Mouse (Mus musculus): ENCODE measurements around the gene Atf6b. TPM values are rescaled to one million over a fixed set of nuclear protein-coding genes. Genes with fewer than 3 reads are reported as not detected.

Gene Atf6b
- polyA plus RNA-seq, 1 experiment from 2014 or later = 88.4 TPM

- peak; percentile 41 for ATAC-seq
- ChIA-PET CTCF (interaction anchor here (0.6 to 1.9 kb wide), 7 partner anchors 9 to 67 kb away, joined by 3 to 6 read pairs (median 4); partner anchors contain the start of genes Ppt2 and Prrt1), POLR2A (interaction anchor here (1.0 kb wide), 1 partner anchor 42 kb away, joined by 3 read pairs; no protein-coding TSS in a partner anchor)
- peak; percentile 86 for DNase-seq (ENCODE audit: low read depth, low spot score)
- no peaks in the 10 kb centered on the region for H3K27me3 ChIP-seq
- no peak for TF ChIP-seq CTCF (IDR thresholded peaks at IDR 0.05)
- in situ Hi-C loops (cut with MboI; ENCODE audit: low pct_unique_long_range_greater_than_20kb) = loop anchor here (25.0 kb wide), 1 partner anchor 493 kb away; the partner anchor contains the start of genes Apom, Bag6 and D17H6S53E
These were observed 2.3 kb upstream of the Atf6b start, which contains the start of gene Fkbpl for GRCm38 (mm10) chr17:34644608-34645007. Gene Fkbpl, plus strand, starts transcription at chr17:34644764.

GRCm38 (mm10) chr17:34645256-34645829 is 1.6 kb upstream of the Atf6b start:
- no peak for TF ChIP-seq CTCF (IDR thresholded peaks at IDR 0.05)
- CTCF ChIA-PET = interaction anchor here (1.1 to 1.7 kb wide), 4 partner anchors 10 to 67 kb away, joined by 3 to 4 read pairs (median 4); partner anchors contain the start of genes Ppt2 and Prrt1
- ATAC-seq (no peak), DNase-seq (ENCODE audit: low read depth, low spot score) (no peak)
- POLR2A ChIA-PET = interaction anchor here (1.0 kb wide), 1 partner anchor 43 kb away, joined by 3 read pairs; no protein-coding TSS in a partner anchor
- in situ Hi-C loops (cut with MboI; ENCODE audit: low pct_unique_long_range_greater_than_20kb) = loop anchor here (25.0 kb wide), 1 partner anchor 492 kb away; the partner anchor contains the start of genes Apom, Bag6 and D17H6S53E
- H3K27me3 ChIP-seq = no peaks in the 10 kb centered on the region

DNA sequence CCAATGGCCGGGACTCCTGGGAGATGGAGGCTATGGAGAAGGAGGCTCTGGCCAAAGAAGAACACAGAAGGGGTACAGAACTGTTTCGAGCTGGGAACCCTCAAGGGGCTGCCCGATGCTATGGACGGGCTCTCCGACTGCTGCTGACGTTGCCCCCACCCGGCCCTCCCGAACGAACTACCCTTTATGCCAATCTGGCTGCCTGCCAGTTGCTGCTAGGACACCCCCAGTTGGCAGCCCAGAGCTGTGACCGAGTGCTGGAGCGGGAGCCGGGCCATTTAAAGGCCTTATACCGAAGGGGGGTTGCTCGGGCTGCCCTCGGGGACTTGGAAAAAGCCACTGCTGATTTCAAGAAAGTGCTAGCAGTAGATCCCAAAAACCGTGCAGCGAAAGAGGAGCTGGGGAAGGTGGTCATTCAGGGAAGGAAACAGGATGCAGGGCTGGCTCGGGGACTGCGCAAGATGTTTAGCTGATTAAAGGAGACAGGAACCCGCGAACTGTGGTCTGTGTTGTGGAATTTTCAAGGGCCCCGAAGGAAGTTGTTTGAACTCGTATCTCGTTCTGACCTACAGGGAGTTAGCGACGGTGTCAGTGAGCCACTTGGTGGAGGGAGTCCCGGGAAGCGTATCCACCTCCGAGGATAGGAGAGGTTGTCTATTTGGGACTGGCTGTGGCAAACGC is 975 bp upstream of the Atf6b start:
- no peak for ATAC-seq
- ChIA-PET CTCF (no interaction called here), POLR2A (no interaction called here)
- TF ChIP-seq CTCF (IDR thresholded peaks at IDR 0.05) = no peak
- in situ Hi-C loops (cut with MboI; ENCODE audit: low pct_unique_long_range_greater_than_20kb) = loop anchor here (25.0 kb wide), 1 partner anchor 491 kb away; the partner anchor contains the start of genes Apom, Bag6 and D17H6S53E
- no peak for DNase-seq (ENCODE audit: low read depth, low spot score)
- H3K27me3 ChIP-seq = no peaks in the 10 kb centered on the region

- no peak for TF ChIP-seq CTCF (IDR thresholded peaks at IDR 0.05)
- CTCF ChIA-PET = interaction anchor here (1.3 kb wide), 1 partner anchor 29 kb away, joined by 4 read pairs; no protein-coding TSS in a partner anchor
- DNase-seq (ENCODE audit: low read depth, low spot score) (no peak), ATAC-seq (no peak)
- in situ Hi-C loops (cut with MboI; ENCODE audit: low pct_unique_long_range_greater_than_20kb) = loop anchor here (25.0 kb wide), 1 partner anchor 489 kb away; the partner anchor contains the start of genes Apom, Bag6 and D17H6S53E
- POLR2A ChIA-PET = no interaction called here
- no peaks in the 10 kb centered on the region for H3K27me3 ChIP-seq
These were observed 1.4 kb downstream of the Atf6b start for GRCm38 (mm10) chr17:34648141-34648890.

DNA sequence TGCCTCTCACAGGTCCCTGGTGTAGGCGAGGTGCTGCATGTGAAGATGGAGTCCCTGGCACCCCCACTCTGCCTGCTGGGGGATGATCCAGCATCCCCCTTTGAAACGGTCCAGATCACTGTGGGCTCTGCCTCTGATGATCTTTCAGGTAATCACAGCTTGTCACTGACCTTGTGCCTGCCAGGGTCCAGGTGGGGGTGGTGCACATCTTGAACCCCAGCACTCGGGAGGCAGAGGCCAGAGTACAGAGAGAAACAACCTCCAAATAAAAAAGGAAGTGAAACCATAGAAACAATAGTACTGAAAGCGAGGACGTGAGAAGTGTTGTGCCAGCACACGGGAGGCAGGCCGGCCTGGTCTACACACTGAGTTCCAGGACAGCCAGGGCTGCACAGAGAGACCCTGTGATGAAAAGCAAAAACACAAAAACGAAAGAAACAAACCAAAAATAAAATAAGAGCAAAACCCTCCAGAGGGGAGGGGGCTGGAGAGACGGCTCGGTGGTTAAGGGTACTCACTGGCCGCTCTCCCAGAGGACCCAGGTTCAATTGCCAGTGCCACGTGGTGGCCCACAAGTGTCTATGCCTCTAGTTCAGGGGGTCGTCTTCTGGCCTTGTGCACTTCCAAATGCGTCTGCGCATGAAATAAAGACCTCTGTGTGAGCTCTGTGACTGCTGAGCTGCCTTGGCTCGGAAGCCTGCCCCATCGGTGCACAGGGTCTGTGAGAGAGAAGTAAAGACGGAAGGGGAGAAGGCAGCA is 2.3 kb downstream of the Atf6b start:
- TF ChIP-seq CTCF (IDR thresholded peaks at IDR 0.05) = no peak
- H3K27me3 ChIP-seq = no peaks in the 10 kb centered on the region
- ATAC-seq = no peak
- no peak for DNase-seq (ENCODE audit: low read depth, low spot score)
- in situ Hi-C loops (cut with MboI; ENCODE audit: low pct_unique_long_range_greater_than_20kb) = loop anchor here (25.0 kb wide), 1 partner anchor 488 kb away; the partner anchor contains the start of genes Apom, Bag6 and D17H6S53E
- POLR2A ChIA-PET = interaction anchor here (0.8 kb wide), 1 partner anchor 31 kb away, joined by 3 read pairs; no protein-coding TSS in a partner anchor
- CTCF ChIA-PET = interaction anchor here (1.1 kb wide), 1 partner anchor 8 kb away, joined by 3 read pairs; no protein-coding TSS in a partner anchor

GRCm38 (mm10) chr17:34650781-34651180 is 3.8 kb downstream of the Atf6b start:
- ATAC-seq (no peak), DNase-seq (ENCODE audit: low read depth, low spot score) (no peak)
- POLR2A ChIA-PET = interaction anchor here (1.2 to 1.4 kb wide), 3 partner anchors 24 to 45 kb away, joined by 3 to 7 read pairs (median 3); no protein-coding TSS in a partner anchor
- in situ Hi-C loops (cut with MboI; ENCODE audit: low pct_unique_long_range_greater_than_20kb) = no loop called here
- TF ChIP-seq CTCF (IDR thresholded peaks at IDR 0.05) = no peak
- H3K27me3 ChIP-seq = no peaks in the 10 kb centered on the region
- CTCF ChIA-PET = interaction anchor here (2.3 kb wide), 1 partner anchor 32 kb away, joined by 7 read pairs; no protein-coding TSS in a partner anchor

DNA sequence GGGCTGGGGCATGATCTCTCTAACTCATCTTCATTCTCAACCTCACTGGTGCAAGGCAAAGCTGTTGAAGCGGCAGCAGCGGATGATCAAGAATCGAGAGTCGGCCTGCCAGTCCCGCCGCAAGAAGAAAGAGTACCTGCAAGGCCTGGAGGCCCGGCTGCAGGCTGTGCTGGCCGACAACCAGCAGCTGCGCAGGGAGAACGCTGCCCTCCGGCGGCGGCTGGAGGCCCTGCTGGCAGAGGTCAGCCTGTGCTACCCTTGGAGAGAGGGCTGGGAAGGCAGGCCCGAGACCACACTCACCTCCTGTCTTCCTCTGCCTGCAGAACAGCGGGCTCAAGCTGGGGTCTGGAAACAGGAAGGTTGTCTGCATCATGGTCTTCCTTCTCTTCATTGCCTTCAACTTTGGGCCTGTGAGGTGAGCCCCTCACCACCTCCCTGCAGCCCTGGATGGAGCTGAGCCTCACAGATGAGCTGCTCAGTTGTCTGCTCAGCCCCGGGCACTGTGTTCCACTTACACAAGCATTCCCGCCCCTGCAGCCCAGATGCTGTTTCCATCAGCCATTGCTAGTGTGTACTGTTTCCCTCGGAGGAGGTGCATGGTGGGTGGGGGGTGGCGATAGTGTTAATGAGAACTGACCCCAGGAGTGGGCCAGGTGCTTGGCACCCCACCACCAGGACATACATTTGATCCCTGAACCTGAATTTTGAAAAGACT is 4.7 kb downstream of the Atf6b start:
- no peak for TF ChIP-seq CTCF (IDR thresholded peaks at IDR 0.05)
- POLR2A ChIA-PET = interaction anchor here (1.2 to 1.4 kb wide), 2 partner anchors 25 to 46 kb away, joined by 3 to 7 read pairs; no protein-coding TSS in a partner anchor
- ATAC-seq (no peak), DNase-seq (ENCODE audit: low read depth, low spot score) (no peak)
- in situ Hi-C loops (cut with MboI; ENCODE audit: low pct_unique_long_range_greater_than_20kb) = no loop called here
- H3K27me3 ChIP-seq = no peaks in the 10 kb centered on the region
- CTCF ChIA-PET = interaction anchor here (2.3 kb wide), 1 partner anchor 33 kb away, joined by 7 read pairs; no protein-coding TSS in a partner anchor

GRCm38 (mm10) chr17:34652546-34652945 is 5.6 kb downstream of the Atf6b start:
- no peaks in the 10 kb centered on the region for H3K27me3 ChIP-seq
- DNase-seq (ENCODE audit: low read depth, low spot score) (no peak), ATAC-seq (no peak)
- in situ Hi-C loops (cut with MboI; ENCODE audit: low pct_unique_long_range_greater_than_20kb) = no loop called here
- ChIA-PET POLR2A (no interaction called here), CTCF (interaction anchor here (1.3 to 2.3 kb wide), 2 partner anchors 26 to 34 kb away, joined by 5 to 7 read pairs; no protein-coding TSS in a partner anchor)
- TF ChIP-seq CTCF (IDR thresholded peaks at IDR 0.05) = no peak

GRCm38 (mm10) chr17:34652985-34653384 is 6.0 kb downstream of the Atf6b start:
- POLR2A ChIA-PET = no interaction called here
- no peaks in the 10 kb centered on the region for H3K27me3 ChIP-seq
- CTCF ChIA-PET = interaction anchor here (1.3 to 2.3 kb wide), 3 partner anchors 27 to 59 kb away, joined by 5 to 7 read pairs (median 5); no protein-coding TSS in a partner anchor
- TF ChIP-seq CTCF (IDR thresholded peaks at IDR 0.05) = no peak
- in situ Hi-C loops (cut with MboI; ENCODE audit: low pct_unique_long_range_greater_than_20kb) = no loop called here
- DNase-seq (ENCODE audit: low read depth, low spot score) (no peak), ATAC-seq (no peak)

Measured in Patski (cell line).